Mouse (Mus musculus) mature B cell (primary cell): Measurements from ENCODE around the gene Lasp1.

ENCODE experiments used
- in situ Hi-C: fragments of 300-500 bp; cut with MboI; formaldehyde crosslinking; loops from 2 replicates; pipeline ENCODE4 v1.14.3; 2019

Gene Lasp1

DNA sequence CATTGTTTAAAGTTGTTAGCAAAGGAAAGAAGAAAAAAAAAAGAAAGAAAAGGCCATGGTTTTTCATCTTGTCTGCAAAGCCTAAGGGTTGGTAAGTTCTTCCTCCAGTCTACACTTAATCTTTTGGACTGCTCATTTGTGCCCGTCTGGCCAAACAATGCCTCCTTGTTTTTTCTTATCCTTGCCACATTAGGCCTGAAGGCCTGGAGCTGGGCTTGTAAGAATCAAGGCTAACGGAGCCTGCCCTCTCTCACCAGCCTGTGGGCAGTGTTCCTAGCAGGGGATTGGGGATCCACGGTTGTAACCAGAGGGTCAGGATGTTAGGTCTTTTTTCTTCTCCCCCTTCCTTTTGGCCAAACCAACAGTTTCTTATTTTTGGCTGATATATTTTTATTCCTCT lies 12.2 kb downstream of the Lasp1 start:
- in situ Hi-C loops: no loop called here

DNA sequence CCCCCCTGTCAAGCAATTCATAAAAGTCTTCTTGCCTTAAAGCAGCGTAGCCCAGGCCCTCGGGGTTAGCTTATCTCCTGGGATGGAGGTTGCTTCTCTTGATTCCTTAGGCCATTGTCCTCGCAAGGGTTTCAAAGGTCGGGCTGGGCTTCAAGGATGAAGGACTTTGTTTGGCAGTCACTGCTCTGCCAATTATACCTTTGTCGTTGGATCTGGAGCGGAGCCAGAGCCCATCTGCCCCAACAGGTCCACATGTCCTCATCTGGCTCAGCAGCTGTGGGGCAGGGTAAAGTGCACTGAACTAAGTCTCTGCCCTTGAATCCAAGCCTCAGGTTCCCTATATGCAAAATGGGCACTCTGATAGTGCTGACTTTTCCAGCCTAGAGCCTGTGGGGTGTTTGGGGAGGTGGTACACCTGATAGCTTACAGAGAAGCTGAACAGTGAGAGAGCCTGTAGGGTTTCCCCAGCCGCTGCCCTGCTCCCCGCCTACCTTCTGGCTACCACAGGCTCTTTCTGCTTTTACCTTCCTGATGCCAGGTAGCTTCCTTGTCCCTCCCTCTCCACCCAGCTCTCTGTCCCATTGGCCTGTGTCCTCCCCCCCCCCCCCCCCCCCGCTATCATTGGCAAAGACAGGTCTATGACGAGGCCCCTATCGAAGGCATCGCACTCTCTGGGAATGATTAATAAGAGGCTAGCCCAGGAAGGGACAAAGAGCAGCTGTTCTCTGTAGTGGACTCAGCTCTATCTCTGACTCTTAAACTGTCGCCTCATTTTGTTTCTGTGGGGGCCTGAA lies 13.0 kb downstream of the Lasp1 start:
- in situ Hi-C loops: no loop called here

DNA sequence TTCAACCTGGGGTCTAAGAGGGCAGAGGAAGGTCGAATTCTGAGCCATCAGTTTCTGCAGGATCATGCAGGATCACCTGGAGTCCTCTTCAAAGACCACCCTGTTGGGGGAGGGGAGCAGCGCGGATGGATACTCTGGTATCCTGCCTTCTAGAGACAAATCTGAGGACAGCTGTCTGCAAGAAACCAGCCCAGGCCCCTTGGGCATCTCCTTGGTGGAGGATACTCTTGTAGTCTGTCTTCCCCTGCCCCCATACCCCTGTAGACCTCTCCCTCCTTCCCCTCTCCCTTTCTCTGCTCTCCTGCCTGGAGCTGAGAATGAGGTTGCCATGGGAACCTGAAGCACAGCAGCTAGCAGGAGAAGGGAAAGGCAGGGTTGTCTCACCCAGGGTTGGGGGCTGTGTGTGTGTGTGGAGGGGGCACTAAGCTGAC lies 13.7 kb downstream of the Lasp1 start:
- in situ Hi-C loops: no loop called here

DNA sequence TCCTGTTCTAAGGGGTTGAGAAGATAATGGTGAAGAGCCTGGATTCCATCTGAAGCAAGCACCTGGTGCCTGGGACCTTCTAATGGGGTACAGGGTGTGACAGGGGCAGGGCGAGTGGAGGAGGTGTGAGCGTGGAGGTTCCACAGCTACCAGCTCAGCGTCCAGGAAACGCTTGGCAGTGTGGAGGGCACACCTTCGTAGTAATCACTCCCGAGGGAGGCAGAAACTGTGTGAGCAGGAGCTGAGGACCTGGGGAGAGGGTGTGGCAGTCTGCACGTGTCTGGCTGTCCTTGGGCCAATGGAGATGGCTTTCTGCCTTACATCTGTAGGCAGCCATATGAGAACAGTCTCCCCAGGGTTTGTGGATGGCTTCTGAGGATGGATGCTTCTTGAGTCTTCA lies 14.3 kb downstream of the Lasp1 start:
- in situ Hi-C loops: no loop called here

DNA sequence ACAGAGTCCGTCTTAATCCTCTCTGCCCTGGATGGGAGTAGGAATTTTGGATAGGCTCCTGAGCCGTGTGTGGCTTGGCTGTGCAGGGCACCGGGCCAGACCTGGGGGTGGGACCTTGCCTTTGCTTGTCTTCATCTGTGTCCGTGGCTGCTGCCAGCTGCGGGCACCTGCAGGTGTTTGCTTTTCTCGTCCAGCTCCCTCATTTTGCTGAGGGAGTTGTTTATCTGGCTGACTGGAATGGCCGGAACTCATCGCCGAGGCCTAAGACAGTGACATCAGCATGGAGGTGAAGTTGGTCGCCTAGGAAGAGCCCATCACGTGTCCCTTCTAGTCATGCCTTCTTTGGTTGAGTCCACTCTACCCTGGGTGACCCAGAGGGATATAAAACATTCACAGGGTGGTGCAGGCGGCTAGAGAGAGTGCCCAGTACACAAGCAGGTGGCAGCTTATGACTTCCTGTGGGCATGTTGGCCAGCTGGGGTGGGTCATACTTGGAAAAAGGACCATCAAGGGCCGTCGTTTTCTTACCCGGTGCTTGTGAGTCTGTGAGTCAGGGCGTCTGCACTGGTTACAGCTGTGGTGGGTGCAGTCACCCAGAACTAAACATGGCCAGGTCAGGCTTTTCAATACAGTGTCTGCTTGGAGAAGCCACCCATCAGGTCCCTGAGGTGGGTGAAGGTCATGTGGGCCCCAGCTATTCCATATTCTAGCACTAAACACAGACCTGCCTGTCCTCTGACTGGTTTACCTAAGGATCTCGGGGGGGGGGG lies 15.1 kb downstream of the Lasp1 start:
- in situ Hi-C loops: no loop called here

DNA sequence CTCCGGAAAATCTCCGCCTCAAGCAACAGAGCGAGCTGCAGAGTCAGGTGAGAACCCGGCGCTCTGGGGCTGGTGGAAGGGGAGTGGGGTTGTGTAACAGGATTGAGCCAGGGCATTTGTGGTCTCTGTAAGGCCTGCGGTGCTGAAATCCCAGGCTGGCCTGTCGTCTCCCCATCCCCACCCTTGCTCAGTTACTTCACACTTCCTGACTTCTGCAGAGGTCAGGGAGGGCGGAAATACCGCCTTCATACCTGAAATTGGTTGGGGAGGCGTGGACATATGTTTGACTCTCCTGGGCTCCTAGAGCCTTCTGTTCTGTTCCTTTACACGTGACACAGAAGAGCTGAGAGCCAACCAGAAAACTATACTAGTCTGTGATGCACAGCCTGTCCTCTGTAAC lies 16.9 kb downstream of the Lasp1 start:
- in situ Hi-C loops: no loop called here

DNA sequence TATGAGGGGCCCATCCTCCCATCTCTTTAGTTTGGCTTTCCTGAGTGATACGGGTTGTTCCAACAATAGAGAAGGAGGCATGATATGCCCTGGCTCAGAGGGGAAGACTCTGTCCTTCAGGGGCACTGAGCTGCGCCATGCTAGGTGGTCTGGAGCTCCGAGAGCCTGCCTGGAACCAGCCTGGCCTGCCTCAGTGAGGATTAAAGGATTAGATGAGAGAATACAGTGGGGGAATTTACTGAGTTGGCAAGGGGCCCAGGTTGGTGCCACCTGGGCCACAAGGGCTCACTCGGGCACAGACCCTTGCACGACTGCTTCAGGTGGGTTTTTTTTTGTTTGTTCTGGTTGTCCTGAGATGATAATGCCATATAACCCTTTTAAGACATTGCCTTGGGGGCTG lies 17.4 kb downstream of the Lasp1 start:
- in situ Hi-C loops: no loop called here

DNA sequence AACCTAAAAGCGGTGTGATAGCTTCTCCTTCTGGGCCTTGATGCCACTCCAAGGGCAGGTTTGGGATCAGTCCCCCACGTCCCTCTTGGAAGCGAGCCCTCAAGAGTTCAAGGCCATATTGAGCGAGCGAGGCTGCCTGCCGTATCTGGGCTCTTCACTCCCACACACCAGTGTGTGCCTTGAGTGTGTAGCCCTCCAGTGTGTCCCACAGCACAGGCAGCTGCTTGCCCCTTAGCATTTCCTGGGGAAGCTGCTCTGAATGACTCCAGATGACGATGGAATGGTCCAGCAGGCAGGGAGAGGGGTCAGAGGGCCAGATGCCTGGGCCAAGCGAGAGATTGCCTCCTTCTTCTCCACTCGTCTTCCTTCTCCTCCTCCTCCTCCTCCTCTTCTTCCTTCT lies 18.1 kb downstream of the Lasp1 start:
- in situ Hi-C loops: no loop called here

DNA sequence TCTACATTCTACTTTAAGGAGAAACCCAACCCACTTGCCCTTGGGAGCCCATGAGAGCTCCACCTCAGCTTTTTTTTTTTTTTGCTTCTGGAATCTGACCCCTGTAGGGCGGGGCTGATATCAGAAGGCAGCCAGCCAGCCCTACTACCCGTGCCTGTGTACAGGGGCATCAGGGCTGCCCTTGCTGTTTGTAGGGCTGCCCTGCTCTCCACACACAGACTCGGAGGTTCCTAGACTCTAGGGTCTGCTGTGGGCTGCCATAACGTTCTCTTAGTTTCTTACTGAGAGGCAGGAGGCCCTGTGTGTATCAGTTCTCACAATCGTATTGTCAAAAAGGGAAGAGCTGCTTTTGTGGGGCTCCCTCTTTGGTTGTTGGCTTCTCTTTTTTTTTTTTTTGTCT lies 18.6 kb downstream of the Lasp1 start:
- in situ Hi-C loops: no loop called here

DNA sequence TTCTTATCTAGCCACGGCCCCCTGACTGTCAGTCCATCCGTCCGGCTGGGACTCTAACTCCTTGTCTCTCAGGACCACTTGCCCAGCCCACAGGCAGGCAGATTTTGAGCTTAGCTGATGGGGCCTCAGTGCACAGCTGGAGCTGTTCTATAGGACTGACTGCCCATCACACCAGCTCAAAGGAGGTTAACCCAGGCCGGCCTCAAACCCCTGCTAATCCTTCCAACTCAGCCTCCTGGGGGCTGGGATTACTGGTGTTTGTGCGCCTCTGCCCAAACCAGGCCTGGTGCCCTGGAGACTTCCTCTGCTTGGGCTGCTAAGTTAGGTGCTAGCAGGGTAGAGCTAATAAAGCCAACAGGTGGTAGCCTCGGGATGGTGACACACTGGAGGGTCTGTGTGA lies 19.2 kb downstream of the Lasp1 start:
- in situ Hi-C loops: no loop called here

DNA sequence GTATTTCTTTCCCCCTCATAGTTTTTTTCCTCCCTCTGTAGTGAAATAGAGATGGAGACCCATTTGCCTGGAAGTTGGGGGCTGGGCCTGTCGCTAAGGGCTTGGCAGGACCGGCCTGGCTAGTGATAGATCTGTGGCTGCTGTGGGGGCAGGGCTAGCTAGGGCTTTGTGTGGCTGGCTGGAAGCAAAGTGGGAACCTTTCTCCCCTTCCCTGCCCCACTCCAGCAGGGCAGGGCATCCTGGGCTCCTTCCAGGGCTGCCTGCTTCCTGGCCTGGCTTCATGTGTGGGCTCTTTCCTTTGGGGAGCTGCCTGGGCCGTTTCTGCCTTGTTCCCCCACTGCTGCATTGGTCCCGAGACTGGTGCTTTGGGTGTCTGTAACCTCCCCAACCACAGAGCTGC lies 19.8 kb downstream of the Lasp1 start:
- in situ Hi-C loops: no loop called here

DNA sequence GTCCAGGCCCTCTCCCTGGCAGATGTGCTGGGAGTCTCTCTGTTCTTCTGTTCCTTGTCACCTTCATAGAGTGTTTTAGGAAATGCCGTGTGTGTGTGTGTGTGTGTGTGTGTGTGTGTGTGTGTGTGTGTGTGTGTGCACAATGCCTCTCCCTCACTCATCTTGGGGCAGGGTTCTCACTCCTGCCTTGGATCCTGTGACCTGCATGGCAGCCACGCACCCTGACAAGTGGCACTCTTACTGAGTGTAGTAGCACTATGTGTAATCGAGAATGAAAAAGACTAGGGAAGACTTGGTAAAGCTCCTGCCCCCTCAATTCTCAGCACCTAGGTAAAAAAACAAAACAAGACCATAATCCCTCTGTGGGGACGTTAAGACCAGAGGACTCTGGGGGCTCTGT lies 20.3 kb downstream of the Lasp1 start:
- in situ Hi-C loops: no loop called here

DNA sequence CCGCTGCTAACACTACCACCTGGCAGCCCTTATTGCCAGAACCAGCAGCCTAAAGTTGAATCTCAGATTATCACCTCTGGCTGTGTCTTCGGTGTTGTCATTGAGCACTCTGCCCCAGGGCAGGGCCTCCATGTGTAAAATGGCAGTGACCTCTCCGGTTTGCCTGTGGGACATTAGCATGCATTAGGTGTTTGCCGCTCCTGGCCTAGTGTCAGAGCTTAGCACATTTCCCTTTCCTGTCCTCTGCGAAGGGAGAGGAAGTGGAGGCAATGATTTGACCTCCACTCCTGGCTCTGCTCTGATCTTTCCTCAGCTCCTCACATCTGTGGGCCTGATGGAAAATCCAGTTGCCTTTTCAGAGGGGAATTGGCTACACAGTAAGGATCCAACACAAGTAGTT lies 21.1 kb downstream of the Lasp1 start:
- in situ Hi-C loops: no loop called here

DNA sequence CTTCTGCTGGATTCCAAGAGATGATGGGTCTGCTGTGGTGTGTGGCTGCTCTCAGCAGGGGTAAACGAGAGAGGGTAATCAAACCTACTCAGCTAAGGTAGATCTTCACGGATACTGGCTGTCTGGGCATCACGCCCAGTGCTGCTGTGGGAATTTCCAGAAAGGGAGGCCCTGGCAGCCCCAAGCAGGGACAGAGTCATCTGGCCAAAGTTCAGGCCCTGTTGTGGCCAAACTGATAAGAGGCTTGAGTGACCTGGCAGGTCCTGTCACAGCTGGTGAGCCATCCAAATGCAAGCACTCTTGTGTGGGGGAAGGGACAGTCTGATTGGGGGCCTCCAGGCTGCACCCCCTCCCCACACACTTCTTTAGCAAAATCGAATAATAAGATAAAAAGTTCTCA lies 22.0 kb downstream of the Lasp1 start:
- in situ Hi-C loops: no loop called here

DNA sequence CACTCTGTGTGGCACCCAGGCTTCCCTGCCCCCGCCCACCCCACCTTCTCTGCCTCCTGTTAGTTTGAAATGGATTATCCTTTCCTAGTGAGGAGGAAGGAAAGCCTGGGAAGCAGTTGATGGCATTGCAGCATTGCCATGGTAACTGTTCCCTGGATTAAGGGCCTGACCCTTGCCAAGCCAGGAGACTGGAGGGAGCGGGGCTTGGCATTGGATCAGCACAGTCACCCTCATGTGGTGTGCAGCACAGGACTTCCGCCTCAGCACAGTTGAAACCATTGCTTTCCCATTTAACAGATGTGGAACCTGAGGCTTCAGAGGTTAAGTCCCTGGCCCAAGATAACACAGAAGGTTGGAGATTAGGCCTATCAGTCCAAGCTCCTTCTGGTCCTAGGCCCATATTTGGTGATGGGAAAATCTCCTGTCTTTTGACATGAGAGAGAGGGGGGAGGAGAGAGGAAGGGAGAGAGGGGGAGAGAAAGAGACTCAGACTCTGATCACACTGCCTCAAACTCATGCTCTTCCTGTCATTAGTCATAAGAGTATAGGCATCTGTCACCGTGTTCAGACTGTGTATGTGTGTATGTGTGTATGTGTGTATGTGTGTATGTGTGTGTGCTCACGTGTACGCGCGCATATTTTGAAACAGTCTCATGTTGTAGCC lies 22.7 kb downstream of the Lasp1 start:
- in situ Hi-C loops: no loop called here

DNA sequence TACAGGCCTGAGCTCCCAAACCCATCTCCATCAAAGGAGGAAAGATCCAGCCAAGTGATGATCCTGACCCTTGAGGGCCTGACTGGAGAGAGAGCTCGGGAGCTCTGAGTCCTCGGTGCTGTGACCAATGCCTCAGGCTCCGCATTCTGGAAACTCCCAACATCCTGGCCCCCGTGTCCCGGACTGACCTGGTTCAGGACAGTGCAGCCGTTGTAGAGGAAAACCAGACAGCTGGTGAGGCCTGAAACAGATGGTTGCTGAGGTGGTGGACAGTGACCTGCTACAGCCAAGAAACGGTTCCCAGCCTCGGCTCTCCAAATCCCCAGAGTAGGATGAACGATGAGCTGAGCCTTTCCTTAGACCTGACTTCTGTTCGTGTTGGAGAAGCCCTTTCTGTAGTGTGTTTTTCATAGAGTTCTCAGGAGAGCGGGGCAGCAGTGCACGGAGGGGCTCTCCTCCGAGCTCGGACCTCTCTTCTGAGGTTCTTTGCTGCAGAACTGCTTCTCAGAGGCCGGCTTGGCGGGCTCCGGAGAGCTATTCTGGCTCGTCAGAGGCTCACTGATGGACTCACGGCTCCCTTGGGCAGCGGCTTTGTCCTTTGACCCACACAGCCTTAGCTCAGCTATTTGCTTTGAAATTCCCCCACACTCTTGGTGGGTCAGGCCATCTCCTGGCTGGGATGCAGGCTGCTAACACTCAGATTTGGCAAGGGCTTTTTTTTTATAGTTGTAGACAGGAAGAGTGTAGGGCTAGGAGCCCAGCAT lies 24.2 kb downstream of the Lasp1 start:
- in situ Hi-C loops: no loop called here

DNA sequence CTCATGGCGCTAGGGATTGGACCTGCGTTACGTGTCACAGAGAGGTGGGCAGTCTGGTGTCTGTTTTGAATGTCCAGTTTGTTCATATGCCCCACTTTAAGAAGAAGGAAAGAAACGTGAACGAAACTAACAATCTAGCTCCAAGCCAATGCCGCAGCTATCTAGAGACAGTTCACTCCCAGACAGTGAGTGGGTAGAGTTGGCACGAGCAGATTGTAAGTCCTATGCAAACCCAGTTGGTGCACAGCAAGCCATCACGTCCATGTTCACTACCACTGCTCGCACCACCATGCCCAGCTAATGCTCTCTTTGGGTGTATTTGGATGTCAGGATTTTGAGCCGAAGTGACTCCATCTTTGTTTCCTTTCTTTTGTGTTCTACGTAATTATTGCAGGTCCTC lies 25.4 kb downstream of the Lasp1 start:
- in situ Hi-C loops: no loop called here

DNA sequence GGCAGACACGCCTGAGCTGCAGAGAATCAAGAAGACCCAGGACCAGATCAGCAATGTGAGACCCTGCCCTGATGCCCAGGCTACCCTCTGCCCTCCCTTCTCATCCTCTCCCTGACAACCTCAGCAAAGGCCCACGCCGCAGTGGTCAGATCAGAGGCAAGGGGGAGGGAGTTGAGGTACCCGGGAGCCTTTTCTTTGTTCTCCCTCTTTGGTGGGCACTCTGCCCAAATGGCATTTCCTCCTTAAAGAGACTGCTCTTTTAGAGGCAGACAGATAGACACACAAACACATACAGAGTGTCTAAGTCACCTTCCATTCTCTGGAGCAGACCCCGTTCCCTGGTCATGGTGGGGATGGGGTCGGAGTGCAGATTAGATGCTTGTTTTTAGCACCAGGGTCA lies 26.1 kb downstream of the Lasp1 start:
- in situ Hi-C loops: no loop called here

DNA sequence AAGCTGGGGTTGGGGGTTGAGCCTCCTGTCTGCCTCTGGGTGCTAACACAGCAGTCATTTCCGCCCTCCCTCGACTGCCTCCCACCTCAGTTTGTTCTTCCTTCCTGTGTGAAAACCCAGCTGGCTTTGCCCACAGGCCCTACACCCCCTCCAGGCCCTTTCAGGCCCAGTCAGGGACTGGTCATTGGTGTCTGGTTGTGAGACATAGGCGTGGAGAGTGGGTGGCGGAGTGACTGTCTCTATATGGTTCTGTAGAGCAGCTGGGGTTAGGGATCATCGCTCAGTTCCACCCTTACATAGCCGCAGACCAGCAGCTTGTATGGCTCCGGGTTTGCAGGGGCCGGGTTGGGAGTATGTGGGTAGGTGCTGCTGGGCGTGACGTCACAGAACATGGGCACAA lies 26.5 kb downstream of the Lasp1 start:
- in situ Hi-C loops: no loop called here

DNA sequence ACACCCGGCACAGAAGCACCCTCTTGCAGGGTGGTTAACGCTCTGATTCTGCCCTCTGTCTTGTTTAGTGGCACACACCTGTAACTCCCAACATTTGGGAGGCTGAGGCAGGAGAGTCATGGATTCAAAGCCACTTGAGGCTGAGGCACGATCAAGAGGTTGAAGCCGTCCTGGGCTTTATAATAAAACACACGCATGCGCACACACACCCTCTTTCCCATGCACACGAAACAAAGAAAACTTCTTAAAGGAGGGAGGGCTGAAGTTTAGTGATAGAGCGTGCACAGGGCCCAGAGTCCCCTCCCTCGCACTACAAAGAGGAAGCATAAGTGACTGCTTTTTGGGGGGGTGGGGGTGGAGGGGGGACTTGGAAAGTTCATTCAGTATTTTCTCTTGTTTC lies 27.2 kb downstream of the Lasp1 start:
- in situ Hi-C loops: no loop called here

DNA sequence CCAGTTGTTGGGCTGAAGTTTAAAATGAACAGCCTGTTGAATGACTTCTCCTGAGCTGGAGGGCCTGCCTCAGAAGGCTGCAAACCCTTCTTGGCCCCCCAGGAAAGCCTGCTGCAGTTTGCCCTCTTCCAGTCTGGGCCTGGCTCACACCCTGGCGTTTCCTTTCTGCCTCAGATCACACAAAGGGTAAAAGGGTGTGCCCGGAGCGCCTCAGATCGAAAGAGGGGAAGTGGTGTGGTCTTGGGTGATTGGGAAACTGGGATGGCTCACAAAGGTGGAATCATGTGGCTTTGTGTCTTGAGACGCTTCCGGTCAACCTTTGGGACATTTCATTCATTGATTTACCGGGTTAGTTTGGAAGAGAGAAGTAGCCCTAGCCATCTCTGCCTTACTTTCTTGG lies 27.6 kb downstream of the Lasp1 start:
- in situ Hi-C loops: no loop called here

DNA sequence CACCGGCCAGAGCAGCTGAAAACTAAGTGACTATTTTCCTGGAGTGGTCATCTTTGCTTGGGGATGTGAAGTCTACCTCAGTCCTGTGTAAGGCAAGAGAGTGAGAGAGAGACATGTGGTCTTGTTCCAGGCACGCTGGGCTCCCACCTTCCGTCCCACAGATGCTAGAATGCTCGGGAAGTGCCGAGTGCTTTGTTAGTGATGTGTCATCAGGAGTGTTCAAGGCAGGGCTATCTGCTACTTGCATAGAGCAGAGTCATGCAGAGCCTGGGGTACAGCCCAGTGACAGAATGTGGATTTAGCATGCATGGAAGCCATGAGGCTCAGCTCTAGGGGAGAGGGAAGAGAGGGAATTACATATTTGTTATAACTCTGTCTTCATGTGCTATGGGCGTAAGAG lies 28.9 kb downstream of the Lasp1 start:
- in situ Hi-C loops: no loop called here
